Mouse (Mus musculus) kidney, embryonic 14.5 days (tissue): ENCODE measurements around the gene Farp1. TPM values are rescaled to one million over a fixed set of nuclear protein-coding genes. Genes with fewer than 3 reads are reported as not detected.

Source experiments
- ATAC-seq: fragments of 200-750 bp; cut with Nextera tagmentation; 2 replicates; pipeline ENCODE4 v1.8.0; 2017; ENCODE audit warnings: moderate number of reproducible peaks, mild to moderate bottlenecking, moderate TSS enrichment, moderate library complexity; ENCODE audit not compliant: low FRiP score, low TSS enrichment
- H3K27ac ChIP-seq: fragments of 300-500 bp; sonication (generic); 2 replicates; pipeline ENCODE4 v1.5.1; 2014; ENCODE audit warnings: low read depth, mild to moderate bottlenecking, low read length, moderate library complexity, mixed read lengths
- H3K27me3 ChIP-seq: fragments of 300-500 bp; sonication (generic); 2 replicates; pipeline ENCODE4 v1.6.1; 2014; ENCODE audit warnings: mild to moderate bottlenecking, low read length; ENCODE audit not compliant: control insufficient read depth, insufficient read depth
- H3K36me3 ChIP-seq: fragments of 300-500 bp; sonication (generic); 2 replicates; pipeline ENCODE4 v1.6.1; 2014; ENCODE audit warnings: low read length, mixed read lengths; ENCODE audit not compliant: control insufficient read depth, insufficient read depth
- H3K4me1 ChIP-seq: fragments of 300-500 bp; sonication (generic); 2 replicates; pipeline ENCODE4 v1.6.1; 2014; ENCODE audit warnings: low read length, mixed read lengths; ENCODE audit not compliant: control insufficient read depth, insufficient read depth
- H3K4me2 ChIP-seq: fragments of 300-500 bp; sonication (generic); replicated peaks from 2 replicates; pipeline ENCODE4 v1.6.1; 2014; ENCODE audit warnings: low read depth, mild to moderate bottlenecking, low read length
- H3K4me3 ChIP-seq: fragments of 300-500 bp; sonication (generic); 2 replicates; pipeline ENCODE4 v1.5.1; 2014; ENCODE audit warnings: mild to moderate bottlenecking, low read length
- H3K9ac ChIP-seq: fragments of 300-500 bp; sonication (generic); 2 replicates; pipeline ENCODE4 v1.6.1; 2014; ENCODE audit warnings: low read depth, mild to moderate bottlenecking, low read length, moderate library complexity
- H3K9me3 ChIP-seq: fragments of 300-500 bp; sonication (generic); 2 replicates; pipeline ENCODE4 v1.6.1; 2016; ENCODE audit warnings: low read length; ENCODE audit not compliant: control insufficient read depth
- WGBS: fragments of 180-500 bp; shearing (Covaris S2); extraction: QIAGEN DNeasy Blood & Tissue Kit; methylation state at CpG from one replicate; pipeline ENCODE4 v1.1.7; 2014; 5-methylcytosine and 5-hydroxymethylcytosine counted together
- polyA plus RNA-seq: library from polyadenylated mRNA; unstranded; fragments of >200 nt; fragmentation: Nextera tagmentation; extraction: Ambion mirVana; gene quantifications from 2 replicates; pipeline ENCODE4 v1.2.1, GENCODE M21; 2014

Gene Farp1
- polyA plus RNA-seq, 1 experiment from 2014 or later, result 43.3 TPM

DNA sequence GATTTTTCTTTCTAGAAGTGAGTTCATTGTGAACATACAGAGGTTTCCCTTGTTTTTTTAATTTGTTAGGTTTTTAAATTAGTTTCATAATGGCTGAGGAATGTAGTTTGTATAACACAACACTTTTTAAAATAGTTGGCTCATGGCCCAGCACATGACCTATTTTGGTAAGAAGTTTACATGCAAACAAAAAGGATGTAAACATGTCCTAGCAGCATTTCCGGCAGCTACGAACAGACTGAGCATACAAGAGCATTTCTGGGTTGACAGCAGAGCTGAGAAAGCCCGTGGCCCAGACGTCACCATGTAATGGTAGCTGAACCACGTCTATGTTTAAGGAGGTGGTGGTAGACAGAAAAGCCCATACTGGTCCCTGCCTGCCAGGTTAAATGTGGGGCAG lies 180.8 kb downstream of the Farp1 start:
- peaks cover 11% of the 10 kb centered on the region for H3K36me3 ChIP-seq
- 67% methylated on average over 5 of the region's 5 CpGs for WGBS
- H3K4me2 ChIP-seq, result no peak overlapping the region
- no peak overlapping the region for H3K9ac ChIP-seq
- no peak for ATAC-seq
- 0 out of 2 replicates have a peak, but pooled peaks cover 7% of the 10 kb centered on the region for H3K4me1 ChIP-seq
- H3K9me3 ChIP-seq, result no peaks in the 10 kb centered on the region
- H3K27me3 ChIP-seq, result no peaks in the 10 kb centered on the region
- no peak overlapping the region for H3K4me3 ChIP-seq
- H3K27ac ChIP-seq, result no peak overlapping the region

- H3K4me2 ChIP-seq, result no peak overlapping the region
- no peaks in the 10 kb centered on the region for H3K27me3 ChIP-seq
- no peak overlapping the region for H3K4me3 ChIP-seq
- ATAC-seq, result no peak
- H3K36me3 ChIP-seq, result peaks cover 18% of the 10 kb centered on the region
- no peak overlapping the region for H3K27ac ChIP-seq
- no peaks in the 10 kb centered on the region for H3K9me3 ChIP-seq
- H3K4me1 ChIP-seq, result 0 out of 2 replicates have a peak, but pooled peaks cover 7% of the 10 kb centered on the region
- WGBS, result 66% methylated on average over 6 of the region's 6 CpGs
- no peak overlapping the region for H3K9ac ChIP-seq
Measured at GRCm38 (mm10) chr14:121216672-121217071, 181.7 kb downstream of the Farp1 start.

- no peak overlapping the region for H3K4me3 ChIP-seq
- H3K27me3 ChIP-seq, result no peaks in the 10 kb centered on the region
- 0 out of 2 replicates have a peak, but pooled peaks cover 7% of the 10 kb centered on the region for H3K4me1 ChIP-seq
- no peak overlapping the region for H3K27ac ChIP-seq
- H3K36me3 ChIP-seq, result peaks cover 28% of the 10 kb centered on the region; the same call in 1 of the 2 replicates
- no peak overlapping the region for H3K9ac ChIP-seq
- no peaks in the 10 kb centered on the region for H3K9me3 ChIP-seq
- no peak overlapping the region for H3K4me2 ChIP-seq
- WGBS, result 81% methylated on average over 7 of the region's 7 CpGs
- ATAC-seq, result no peak
Measured at GRCm38 (mm10) chr14:121218620-121219019, 183.6 kb downstream of the Farp1 start.

DNA sequence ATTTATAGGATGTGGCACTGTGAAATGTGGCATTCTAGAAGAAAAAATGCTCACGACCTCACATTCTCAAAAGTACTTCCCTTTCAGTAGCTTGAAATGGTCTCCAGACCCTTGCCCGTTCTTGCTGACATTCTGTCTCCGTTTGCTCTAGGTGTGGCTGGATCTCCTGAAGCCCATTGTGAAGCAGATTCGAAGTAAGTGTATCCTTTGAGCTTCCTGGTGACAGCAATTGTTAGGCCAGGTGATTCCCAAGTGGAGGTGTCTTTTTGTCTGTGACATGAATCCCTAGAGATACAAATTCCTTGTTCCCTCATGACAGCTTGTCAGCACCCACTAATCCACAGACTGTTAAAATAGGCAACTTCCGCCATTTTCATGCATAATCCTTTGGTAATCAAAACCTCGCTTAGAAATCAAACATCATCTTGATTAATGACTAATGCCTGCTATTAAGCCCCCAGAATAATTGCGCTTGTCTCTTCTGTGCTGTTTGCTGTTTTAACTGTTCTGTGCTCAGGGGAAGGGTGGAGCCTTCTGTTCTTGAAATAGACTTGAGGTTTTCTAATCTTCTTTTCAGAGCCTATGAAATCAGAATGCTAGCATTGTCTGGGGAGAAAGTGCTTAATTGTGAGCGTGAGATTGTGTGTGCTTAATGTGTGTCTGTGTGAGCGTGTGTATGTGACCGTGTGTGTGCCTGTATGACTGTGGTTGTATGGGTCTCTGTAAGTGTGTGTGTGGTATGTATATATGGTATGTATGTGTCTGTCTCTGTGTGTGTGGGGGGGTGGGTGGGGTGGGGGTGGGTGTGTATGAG lies 184.4 kb downstream of the Farp1 start:
- no peak overlapping the region for H3K4me2 ChIP-seq
- no peak overlapping the region for H3K4me3 ChIP-seq
- no peak for ATAC-seq
- WGBS, result 83% methylated on average over 10 of the region's 10 CpGs
- H3K27ac ChIP-seq, result no peak overlapping the region
- no peaks in the 10 kb centered on the region for H3K9me3 ChIP-seq
- H3K36me3 ChIP-seq, result peaks cover 32% of the 10 kb centered on the region; the same call in 1 of the 2 replicates
- no peaks in the 10 kb centered on the region for H3K27me3 ChIP-seq
- 0 out of 2 replicates have a peak, but pooled peaks cover 7% of the 10 kb centered on the region for H3K4me1 ChIP-seq
- H3K9ac ChIP-seq, result no peak overlapping the region

DNA sequence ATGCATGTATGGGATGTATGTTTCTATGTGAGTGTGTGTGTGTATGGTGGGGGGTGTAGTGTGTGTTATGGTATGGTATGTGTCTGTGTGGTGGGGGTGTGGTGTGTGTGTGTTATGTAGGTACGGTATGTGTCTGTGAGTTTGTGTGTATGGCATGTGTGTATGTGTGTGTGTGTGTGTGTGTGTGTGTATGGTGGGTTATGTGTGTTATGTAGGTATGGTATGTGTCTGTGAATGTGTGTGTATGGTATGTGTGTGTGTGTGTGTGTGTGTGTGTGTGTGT lies 185.0 kb downstream of the Farp1 start:
- WGBS, result 95% methylated on average over 1 of the region's 1 CpGs
- H3K9ac ChIP-seq, result no peak overlapping the region
- no peak for ATAC-seq
- no peak overlapping the region for H3K4me3 ChIP-seq
- H3K4me1 ChIP-seq, result 0 out of 2 replicates have a peak, but pooled peaks cover 7% of the 10 kb centered on the region
- peaks cover 34% of the 10 kb centered on the region; the same call in 1 of the 2 replicates for H3K36me3 ChIP-seq
- H3K27ac ChIP-seq, result no peak overlapping the region
- no peaks in the 10 kb centered on the region for H3K9me3 ChIP-seq
- no peak overlapping the region for H3K4me2 ChIP-seq
- H3K27me3 ChIP-seq, result no peaks in the 10 kb centered on the region

- no peak overlapping the region for H3K4me2 ChIP-seq
- H3K9ac ChIP-seq, result no peak overlapping the region
- H3K27ac ChIP-seq, result no peak overlapping the region
- 90% methylated on average over 5 of the region's 5 CpGs for WGBS
- H3K4me1 ChIP-seq, result peaks cover 8% of the 10 kb centered on the region; the same call in 1 of the 2 replicates
- H3K27me3 ChIP-seq, result no peaks in the 10 kb centered on the region
- no peak for ATAC-seq
- no peak overlapping the region for H3K4me3 ChIP-seq
- H3K36me3 ChIP-seq, result peaks cover 34% of the 10 kb centered on the region; the same call in 1 of the 2 replicates
- H3K9me3 ChIP-seq, result no peaks in the 10 kb centered on the region
Measured at GRCm38 (mm10) chr14:121220723-121221122, 185.7 kb downstream of the Farp1 start.

GRCm38 (mm10) chr14:121225804-121226203 lies 190.8 kb downstream of the Farp1 start:
- H3K9me3 ChIP-seq, result no peaks in the 10 kb centered on the region
- H3K36me3 ChIP-seq, result peaks cover 41% of the 10 kb centered on the region
- H3K9ac ChIP-seq, result no peak overlapping the region
- no peaks in the 10 kb centered on the region for H3K27me3 ChIP-seq
- no peak overlapping the region for H3K27ac ChIP-seq
- WGBS, result 36% methylated on average over 11 of the region's 11 CpGs
- H3K4me3 ChIP-seq, result no peak overlapping the region
- ATAC-seq, result no peak
- no peak overlapping the region for H3K4me2 ChIP-seq
- H3K4me1 ChIP-seq, result peaks cover 12% of the 10 kb centered on the region

DNA sequence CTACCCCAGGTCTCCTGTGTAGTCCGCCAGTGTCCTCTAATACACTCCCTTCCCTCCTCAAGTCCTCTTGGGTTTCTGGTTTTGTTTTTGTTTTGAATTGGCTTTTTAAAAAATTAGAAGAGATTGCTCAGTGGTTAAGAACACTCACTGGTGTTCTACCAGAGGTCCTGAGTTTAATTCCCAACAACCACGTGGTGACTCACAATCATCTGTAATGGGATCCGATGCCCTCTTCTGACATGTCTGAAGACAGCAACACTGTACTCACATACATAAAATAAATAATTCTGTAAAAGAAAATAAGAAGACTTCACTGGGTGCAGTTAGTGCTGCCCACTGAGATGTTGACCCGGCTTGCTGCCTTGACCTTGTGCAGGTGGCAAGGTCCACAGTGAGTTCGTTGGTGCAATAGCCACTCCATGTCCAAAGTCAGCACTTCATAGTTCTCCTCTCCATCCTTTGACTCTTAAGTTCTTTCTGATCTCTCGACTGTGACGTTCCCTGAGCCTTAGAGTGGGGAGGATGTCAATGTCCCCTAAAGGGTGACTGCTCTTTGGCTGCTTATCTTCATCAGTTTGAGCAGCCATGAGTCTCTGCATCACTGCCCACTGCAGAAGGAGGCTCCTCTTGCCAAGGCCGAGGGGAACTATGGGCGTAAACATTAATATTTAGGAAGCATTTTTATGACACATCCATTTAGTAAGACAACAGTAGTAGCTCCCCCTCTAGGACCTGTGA lies 194.2 kb downstream of the Farp1 start:
- no peak overlapping the region for H3K27ac ChIP-seq
- no peak overlapping the region for H3K4me3 ChIP-seq
- WGBS, result 54% methylated on average over 9 of the region's 9 CpGs
- no peaks in the 10 kb centered on the region for H3K27me3 ChIP-seq
- H3K9me3 ChIP-seq, result no peaks in the 10 kb centered on the region
- 0 out of 2 replicates have a peak, but pooled peaks have one; percentile 24 for ATAC-seq
- H3K4me2 ChIP-seq, result no peak overlapping the region
- peaks cover 45% of the 10 kb centered on the region for H3K36me3 ChIP-seq
- H3K9ac ChIP-seq, result no peak overlapping the region
- peaks cover 12% of the 10 kb centered on the region for H3K4me1 ChIP-seq

- Histone ChIP-seq H3K4me2 (no peak overlapping the region), H3K27ac (no peak overlapping the region), H3K27me3 (no peaks in the 10 kb centered on the region), H3K4me3 (no peak overlapping the region), H3K36me3 (peaks cover 43% of the 10 kb centered on the region), H3K9ac (no peak overlapping the region), H3K4me1 (peaks cover 7% of the 10 kb centered on the region), H3K9me3 (no peaks in the 10 kb centered on the region)
- ATAC-seq, result no peak
- WGBS, result 93% methylated on average over 8 of the region's 8 CpGs
Measured at GRCm38 (mm10) chr14:121231232-121231631, 196.2 kb downstream of the Farp1 start.
